Mouse (Mus musculus): Measurements from ENCODE around the gene Dnajc1. TPM values are rescaled to one million over a fixed set of nuclear protein-coding genes. Genes with fewer than 3 reads are reported as not detected.
A peak's percentile ranks its signal among the peaks of the same experiment; 100 is the strongest.

Dnajc1 gene
- total and polyA plus RNA-seq, 3 experiments: 9.3 to 86.1 (median 14.3) TPM

DNA sequence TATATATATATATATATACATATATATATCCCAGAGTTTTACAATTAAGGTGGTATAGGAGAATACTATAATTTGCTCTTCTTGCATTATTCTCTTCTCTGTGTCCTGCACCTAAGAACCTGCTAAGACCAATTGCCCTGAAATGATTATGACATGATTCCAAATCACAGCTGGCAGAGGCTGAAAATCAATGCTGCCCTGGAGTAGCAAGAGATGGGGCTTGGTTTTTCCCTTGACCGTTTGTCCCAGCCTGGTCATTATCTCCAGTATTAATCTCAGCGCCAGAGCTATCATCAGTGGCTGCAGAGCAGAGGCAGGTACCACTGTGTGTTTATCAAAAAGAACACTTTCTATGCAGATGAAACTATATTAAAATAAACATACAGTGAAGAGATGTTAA, 9.1 kb upstream of the Dnajc1 start:
- no peak for TF ChIP-seq POLR2AphosphoS2 (IDR thresholded peaks at IDR 0.05; ENCODE audit: low read length)
- no peak for TF ChIP-seq MAX (IDR thresholded peaks at IDR 0.05; ENCODE audit: low read length)
- no peak for TF ChIP-seq MAZ (IDR thresholded peaks at IDR 0.05; ENCODE audit: low read depth, low read length)
- no peak for TF ChIP-seq ZC3H11A (IDR thresholded peaks at IDR 0.05; ENCODE audit: low read depth, low read length)
- no peak for TF ChIP-seq TBP (IDR thresholded peaks at IDR 0.05; ENCODE audit: low read depth, low read length)

DNA sequence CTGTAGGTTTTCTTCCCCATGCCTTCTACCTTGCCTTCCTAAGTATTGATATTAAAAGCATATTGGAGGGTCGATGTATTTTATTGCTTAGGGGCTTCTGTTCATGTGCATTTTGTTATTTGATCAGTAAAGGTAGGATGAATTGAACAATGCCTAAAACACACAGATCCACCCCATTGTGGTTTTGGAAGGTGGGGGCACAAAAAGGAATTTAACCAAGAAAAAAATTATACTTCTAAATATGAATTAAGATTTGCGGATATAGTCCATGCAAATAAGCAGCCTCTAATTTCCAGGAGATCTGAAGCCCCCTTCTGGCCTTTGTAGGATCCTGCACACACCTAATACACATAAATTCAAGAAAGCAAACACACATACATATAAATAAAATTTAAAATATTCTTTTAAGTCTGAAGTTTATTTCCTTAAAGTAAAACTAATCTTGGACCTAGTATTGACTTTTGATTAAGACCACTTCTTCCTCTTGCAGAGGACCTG, 441 bp upstream of the Dnajc1 start:
- peak overlapping the region; percentile 64 for H3K9ac ChIP-seq (ENCODE audit: control insufficient read depth, low read depth, low read length, poor library complexity, severe bottlenecking)
- H3K27me3 ChIP-seq (ENCODE audit: control insufficient read depth in 1 of 2, insufficient read depth in 2 of 2, low read length in 2 of 2): no peaks in the 10 kb centered on the region
- peak overlapping the region; percentile 81 for H3K27ac ChIP-seq (ENCODE audit: control insufficient read depth, low read depth, low read length)
- DNase-seq (ENCODE audit: low read depth, low spot score): peak; percentile 58
- H3K79me2 ChIP-seq (ENCODE audit: control insufficient read depth, insufficient read depth, low read length, poor library complexity): peaks cover 16% of the 10 kb centered on the region
- peaks cover 0 to 13% of the 10 kb centered on the region in 2 experiments; a peak in 2 of 4 replicates for H3K36me3 ChIP-seq (ENCODE audit: control insufficient read depth in 1 of 2, insufficient read depth in 2 of 2, low read length in 2 of 2)
- H3K4me1 ChIP-seq (ENCODE audit: control insufficient read depth in 1 of 2, insufficient read depth in 2 of 2, low read length in 2 of 2): peaks cover 0 to 5% of the 10 kb centered on the region in 2 experiments; a peak in 3 of 4 replicates
- H3K9me3 ChIP-seq (replicated peaks; ENCODE audit: insufficient read depth, low read length): no peaks in the 10 kb centered on the region
- H3K4me3 ChIP-seq (ENCODE audit: control insufficient read depth in 1 of 2, insufficient read depth in 1 of 2, low read depth in 2 of 2, low read length in 2 of 2): peak overlapping the region; percentile 57 to 89
- TF ChIP-seq KAT2A (conservative IDR thresholded peaks at IDR 0.05; ENCODE audit: low read depth, low read length) (no peak), ETS1 (IDR thresholded peaks at IDR 0.05; ENCODE audit: low read depth, low read length) (no peak), SMC3 (IDR thresholded peaks at IDR 0.05; ENCODE audit: low read depth, low read length) (no peak; the same call in 1 of the 2 replicates), RAD21 (IDR thresholded peaks at IDR 0.05; ENCODE audit: low read depth, low read length) (peak; percentile 12), E2F4 (IDR thresholded peaks at IDR 0.05; ENCODE audit: borderline replicate concordance, low read depth, low read length) (no peak), POLR2A (IDR thresholded peaks at IDR 0.05; ENCODE audit: control insufficient read depth in 1 of 2, insufficient read depth in 1 of 2, low read depth in 1 of 2, low read length in 2 of 2, poor library complexity in 1 of 2) (no peak), ELF1 (IDR thresholded peaks at IDR 0.05; ENCODE audit: low read depth, low read length) (no peak), CTCF (IDR thresholded peaks at IDR 0.05 in 2 of 3, conservative IDR thresholded peaks at IDR 0.05 in 1 of 3; ENCODE audit: control insufficient read depth in 1 of 3, insufficient read depth in 1 of 3, low read depth in 2 of 3, low read length in 3 of 3, poor library complexity in 1 of 3, severe bottlenecking in 1 of 3) (peak in 1 of 3 experiments; percentile 39; a peak in 2 of 6 replicates), CHD2 (IDR thresholded peaks at IDR 0.05; ENCODE audit: low read length) (no peak), MAFK (IDR thresholded peaks at IDR 0.05; ENCODE audit: borderline replicate concordance, low read depth, low read length) (no peak), TAL1 (IDR thresholded peaks at IDR 0.05; ENCODE audit: low read length) (no peak)

More for the DNA sequence above, 9.1 kb upstream of the Dnajc1 start:
- Histone ChIP-seq H3K4me1 (ENCODE audit: control insufficient read depth in 1 of 2, insufficient read depth in 2 of 2, low read length in 2 of 2) (no peaks in the 10 kb centered on the region), H3K4me3 (ENCODE audit: control insufficient read depth in 1 of 2, insufficient read depth in 1 of 2, low read depth in 2 of 2, low read length in 2 of 2) (no peak overlapping the region), H3K27ac (ENCODE audit: control insufficient read depth, low read depth, low read length) (no peak overlapping the region), H3K9me3 (replicated peaks; ENCODE audit: insufficient read depth, low read length) (no peaks in the 10 kb centered on the region), H3K79me2 (ENCODE audit: control insufficient read depth, insufficient read depth, low read length, poor library complexity) (no peaks in the 10 kb centered on the region), H3K27me3 (ENCODE audit: control insufficient read depth in 1 of 2, insufficient read depth in 2 of 2, low read length in 2 of 2) (peaks cover 2 to 8% of the 10 kb centered on the region in 2 experiments; a peak in 3 of 4 replicates), H3K9ac (ENCODE audit: control insufficient read depth, low read depth, low read length, poor library complexity, severe bottlenecking) (no peak overlapping the region), H3K36me3 (ENCODE audit: control insufficient read depth in 1 of 2, insufficient read depth in 2 of 2, low read length in 2 of 2) (no peaks in the 10 kb centered on the region)
- DNase-seq (ENCODE audit: low read depth, low spot score): no peak

DNA sequence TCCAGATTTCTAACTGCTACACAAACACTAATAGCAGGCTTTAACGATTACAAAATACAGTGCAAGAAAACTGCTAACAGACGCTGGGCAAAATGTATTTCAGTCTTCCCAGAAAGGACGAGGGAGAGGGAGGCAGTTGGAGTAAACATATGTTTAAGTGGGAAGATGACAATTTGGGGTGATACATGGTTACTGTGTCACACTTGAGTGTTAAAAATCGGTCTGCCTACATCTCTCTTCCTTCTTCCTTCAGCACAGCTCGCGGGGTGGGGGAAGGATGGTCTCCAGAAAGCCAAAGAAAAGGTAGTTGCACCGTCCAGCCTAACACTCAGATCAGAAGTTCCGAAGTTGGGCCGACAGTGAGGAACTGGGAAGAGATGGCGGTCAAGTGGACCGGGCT, 769 bp downstream of the Dnajc1 start:
- DNase-seq (ENCODE audit: low read depth, low spot score): no peak
- Histone ChIP-seq H3K79me2 (ENCODE audit: control insufficient read depth, insufficient read depth, low read length, poor library complexity) (peaks cover 19% of the 10 kb centered on the region), H3K4me3 (ENCODE audit: control insufficient read depth in 1 of 2, insufficient read depth in 1 of 2, low read depth in 2 of 2, low read length in 2 of 2) (peak overlapping the region; percentile 89 to 95), H3K9me3 (replicated peaks; ENCODE audit: insufficient read depth, low read length) (no peaks in the 10 kb centered on the region), H3K36me3 (ENCODE audit: control insufficient read depth in 1 of 2, insufficient read depth in 2 of 2, low read length in 2 of 2) (peaks cover 0 to 13% of the 10 kb centered on the region in 2 experiments; a peak in 2 of 4 replicates), H3K27ac (ENCODE audit: control insufficient read depth, low read depth, low read length) (peak overlapping the region; percentile 75), H3K9ac (ENCODE audit: control insufficient read depth, low read depth, low read length, poor library complexity, severe bottlenecking) (peak overlapping the region; percentile 95), H3K27me3 (ENCODE audit: control insufficient read depth in 1 of 2, insufficient read depth in 2 of 2, low read length in 2 of 2) (no peaks in the 10 kb centered on the region), H3K4me1 (ENCODE audit: control insufficient read depth in 1 of 2, insufficient read depth in 2 of 2, low read length in 2 of 2) (peaks cover 5% of the 10 kb centered on the region in 2 experiments)
- TF ChIP-seq TBP (IDR thresholded peaks at IDR 0.05; ENCODE audit: low read depth, low read length): no peak
- no peak for TF ChIP-seq RCOR1 (IDR thresholded peaks at IDR 0.05; ENCODE audit: low read depth, low read length)
- TF ChIP-seq ELF1 (IDR thresholded peaks at IDR 0.05; ENCODE audit: low read depth, low read length): no peak
- TF ChIP-seq CHD2 (IDR thresholded peaks at IDR 0.05; ENCODE audit: low read length): no peak
- TF ChIP-seq NELFE (IDR thresholded peaks at IDR 0.05; ENCODE audit: low read depth, low read length): no peak
- TF ChIP-seq MAZ (IDR thresholded peaks at IDR 0.05; ENCODE audit: low read depth, low read length): no peak
- no peak for TF ChIP-seq CTCF (IDR thresholded peaks at IDR 0.05 in 2 of 3, conservative IDR thresholded peaks at IDR 0.05 in 1 of 3; ENCODE audit: control insufficient read depth in 1 of 3, insufficient read depth in 1 of 3, low read depth in 2 of 3, low read length in 3 of 3, poor library complexity in 1 of 3, severe bottlenecking in 1 of 3)
- no peak for TF ChIP-seq ZNF384 (IDR thresholded peaks at IDR 0.05; ENCODE audit: low read depth, low read length)
- no peak for TF ChIP-seq USF1 (IDR thresholded peaks at IDR 0.05; ENCODE audit: low read depth, low read length)

Data from MEL (cell line).